Mouse (Mus musculus): ENCODE measurements around the gene Olfr1325. TPM values are rescaled to one million over a fixed set of nuclear protein-coding genes. Genes with fewer than 3 reads are reported as not detected.
"Not testable (repeated sequence)": the region's sequence is repeated elsewhere in the genome, so short reads cannot be mapped to it uniquely, and the experiment has no call there.

Gene Olfr1325
- not detected in 2 replicates for polyA plus RNA-seq (2014; fragmentation: Nextera tagmentation; extraction: Ambion mirVana)

DNA sequence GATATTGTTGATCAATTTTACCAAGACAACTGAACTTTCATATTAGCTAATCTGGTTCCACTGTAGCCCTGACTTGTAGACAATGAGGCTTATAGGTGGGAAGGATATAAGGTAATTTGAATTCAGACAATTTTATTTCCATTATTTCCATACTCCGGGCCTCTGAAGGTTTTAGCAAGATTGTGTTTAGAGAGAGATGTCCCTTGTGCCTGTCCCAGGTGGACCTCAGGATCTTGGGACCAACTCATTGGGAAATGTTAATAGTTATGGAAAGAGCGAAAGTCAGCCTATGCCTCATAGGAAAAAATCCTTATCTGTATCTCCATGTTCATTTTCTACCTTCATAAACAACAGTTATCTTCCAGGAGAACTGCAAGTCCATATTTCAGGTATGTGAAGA, at the start of gene Olfr1325:
Gene Olfr1325, plus strand, starts transcription at position 301 of the 400 bp plus-strand sequence.
- Histone ChIP-seq H3K4me2 (ENCODE audit: low read depth, low read length, severe bottlenecking) (no peak within 1 kb of the TSS), H3K9ac (ENCODE audit: low read length) (no peak within 1 kb of the TSS), H3K9me3 (ENCODE audit: control insufficient read depth, low read length) (no peaks in the 10 kb centered on the region), H3K27ac (ENCODE audit: low read depth, low read length) (no peak within 1 kb of the TSS), H3K4me1 (replicated peaks; ENCODE audit: control insufficient read depth, insufficient read depth, low read length) (no peaks in the 10 kb centered on the region), H3K4me3 (ENCODE audit: low read depth, low read length) (no peak within 1 kb of the TSS), H3K36me3 (ENCODE audit: control insufficient read depth, insufficient read depth, low read length) (no peaks in the 10 kb centered on the region), H3K27me3 (ENCODE audit: control insufficient read depth, insufficient read depth, low read length) (no peaks in the 10 kb centered on the region)
- WGBS, result 87% methylated on average over 2 of the region's 2 CpGs
- DNase-seq (ENCODE audit: low spot score), result no peak
- no peak for ATAC-seq (replicated peaks; ENCODE audit: low FRiP score)

DNA sequence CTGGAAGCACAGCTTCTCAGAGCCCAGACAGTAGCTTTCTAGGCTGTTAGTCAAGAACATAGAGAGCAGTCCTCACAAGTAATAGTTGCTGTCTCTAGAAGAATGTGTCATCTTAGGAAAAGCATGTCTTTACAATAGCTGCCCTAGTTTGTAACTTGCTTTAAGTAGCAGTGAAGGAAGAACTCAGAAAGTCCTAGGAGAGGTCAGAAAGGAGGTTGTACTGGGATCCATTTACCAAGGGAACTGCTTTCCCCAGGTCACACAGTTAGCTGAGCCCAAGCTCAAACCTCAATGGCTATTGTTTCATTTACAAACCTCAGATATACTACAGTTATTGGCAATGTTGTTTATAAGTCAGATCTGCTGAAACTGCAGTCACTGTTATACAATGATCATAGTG, 17.7 kb upstream of the Olfr1325 start, which contains the start of gene Olfr1326-ps1:
Gene Olfr1326-ps1, minus strand, starts transcription at position 101 of the 400 bp plus-strand sequence.
- ATAC-seq (replicated peaks; ENCODE audit: low FRiP score) (no peak), DNase-seq (ENCODE audit: low spot score) (no peak)
- H3K36me3 ChIP-seq (ENCODE audit: control insufficient read depth, insufficient read depth, low read length), result no peaks in the 10 kb centered on the region
- H3K27me3 ChIP-seq (ENCODE audit: control insufficient read depth, insufficient read depth, low read length), result no peaks in the 10 kb centered on the region
- no peak within 1 kb of the TSS for H3K4me3 ChIP-seq (ENCODE audit: low read depth, low read length)
- H3K9me3 ChIP-seq (ENCODE audit: control insufficient read depth, low read length), result no peaks in the 10 kb centered on the region
- H3K4me1 ChIP-seq (replicated peaks; ENCODE audit: control insufficient read depth, insufficient read depth, low read length), result no peaks in the 10 kb centered on the region
- no peak within 1 kb of the TSS for H3K9ac ChIP-seq (ENCODE audit: low read length)
- H3K4me2 ChIP-seq (ENCODE audit: low read depth, low read length, severe bottlenecking), result no peak within 1 kb of the TSS
- no peak within 1 kb of the TSS for H3K27ac ChIP-seq (ENCODE audit: low read depth, low read length)

DNA sequence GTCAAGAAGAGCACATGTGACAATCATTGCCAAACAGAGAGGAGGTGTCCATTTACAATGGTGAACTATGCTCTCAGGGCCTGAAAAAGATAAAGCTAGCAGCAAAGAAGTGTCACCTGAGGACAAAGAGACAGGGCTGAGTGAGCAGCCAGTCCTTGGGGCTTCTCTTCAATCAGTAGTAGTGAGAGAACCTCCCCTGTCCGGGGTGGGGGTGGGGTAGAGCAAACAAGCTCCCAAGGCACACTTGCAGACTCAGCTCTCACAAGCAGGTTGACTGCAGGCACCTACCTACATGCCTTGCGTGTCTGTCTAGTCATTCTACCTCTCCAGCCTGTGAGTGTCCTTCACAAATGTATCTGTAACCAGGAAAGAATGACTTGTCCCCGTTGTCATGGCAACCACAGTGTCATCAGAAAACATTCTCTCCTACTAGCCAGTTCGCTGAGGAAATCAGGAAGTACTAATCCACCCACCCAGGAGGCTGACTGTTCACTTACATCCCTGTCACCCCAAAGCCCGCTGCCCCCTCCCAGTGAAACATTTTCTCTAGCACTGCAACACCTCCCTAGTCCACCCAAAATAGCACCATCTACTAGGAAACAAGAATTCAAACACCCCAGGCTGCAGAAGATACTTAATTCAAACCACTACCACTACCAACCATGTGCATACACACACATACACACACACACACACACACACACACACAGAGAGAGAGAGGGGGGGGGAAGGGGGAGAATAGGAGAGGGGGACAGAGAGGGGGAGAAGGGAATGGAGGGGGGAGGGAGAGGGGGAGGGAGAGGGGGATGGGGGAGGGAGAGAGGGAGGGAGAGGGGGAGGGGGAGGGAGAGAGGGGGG, 53.2 kb downstream of the Olfr1325 start, which contains the start of gene Gm5640:
Gene Gm5640, minus strand, starts transcription at position 170 of the 858 bp plus-strand sequence.
- not testable (repeated sequence) for H3K9ac ChIP-seq (ENCODE audit: low read length); H3K27ac ChIP-seq (ENCODE audit: low read depth, low read length); H3K36me3 ChIP-seq (ENCODE audit: control insufficient read depth, insufficient read depth, low read length); H3K27me3 ChIP-seq (ENCODE audit: control insufficient read depth, insufficient read depth, low read length); H3K4me2 ChIP-seq (ENCODE audit: low read depth, low read length, severe bottlenecking); ATAC-seq (replicated peaks; ENCODE audit: low FRiP score); H3K4me1 ChIP-seq (replicated peaks; ENCODE audit: control insufficient read depth, insufficient read depth, low read length); H3K4me3 ChIP-seq (ENCODE audit: low read depth, low read length); DNase-seq (ENCODE audit: low spot score); H3K9me3 ChIP-seq (ENCODE audit: control insufficient read depth, low read length)
- WGBS, result 47% methylated on average over 3 of the region's 5 CpGs

DNA sequence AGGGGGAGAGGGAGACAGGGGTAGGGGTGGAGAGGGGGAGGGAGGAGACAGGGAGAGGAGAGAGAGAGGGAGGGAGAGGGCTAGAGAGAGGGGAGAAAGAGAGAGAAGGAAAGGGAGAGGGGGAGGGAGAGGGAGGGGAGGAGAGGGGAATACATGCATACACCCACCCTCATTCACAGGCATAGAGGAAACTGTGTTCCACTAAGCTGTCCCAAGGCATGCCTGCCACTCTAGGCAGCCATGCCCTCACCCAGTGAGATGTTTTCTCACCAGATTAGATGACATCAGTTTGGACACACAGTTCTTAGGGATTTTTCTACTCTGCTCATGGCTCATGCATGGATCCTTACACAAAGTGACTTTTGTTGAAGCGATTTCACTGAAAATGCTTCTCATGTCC, 53.9 kb downstream of the Olfr1325 start:
- WGBS, result no CpG with 5 or more reads among the region's 1 CpGs
- not testable (repeated sequence) for H3K36me3 ChIP-seq (ENCODE audit: control insufficient read depth, insufficient read depth, low read length); H3K9me3 ChIP-seq (ENCODE audit: control insufficient read depth, low read length); DNase-seq (ENCODE audit: low spot score); H3K4me3 ChIP-seq (ENCODE audit: low read depth, low read length); H3K27ac ChIP-seq (ENCODE audit: low read depth, low read length); ATAC-seq (replicated peaks; ENCODE audit: low FRiP score); H3K9ac ChIP-seq (ENCODE audit: low read length); H3K27me3 ChIP-seq (ENCODE audit: control insufficient read depth, insufficient read depth, low read length); H3K4me1 ChIP-seq (replicated peaks; ENCODE audit: control insufficient read depth, insufficient read depth, low read length); H3K4me2 ChIP-seq (ENCODE audit: low read depth, low read length, severe bottlenecking)

Other genes starting within 250 kb of the Olfr1325 start
- 118 and 121 TPM in 2 replicates for gene Lage3, start 239.1 kb upstream of the Olfr1325 start, polyA plus RNA-seq (2014; fragmentation: Nextera tagmentation; extraction: Ambion mirVana)
- gene Ubl4a, start 219.5 kb upstream of the Olfr1325 start, polyA plus RNA-seq (2014; fragmentation: Nextera tagmentation; extraction: Ambion mirVana), result 72.8 and 72.9 TPM in 2 replicates
- 8.6 and 9.9 TPM in 2 replicates for gene Slc10a3, start 219.3 kb upstream of the Olfr1325 start, polyA plus RNA-seq (2014; fragmentation: Nextera tagmentation; extraction: Ambion mirVana)
- 27.3 and 27.6 TPM in 2 replicates for gene Fam3a, start 199.4 kb upstream of the Olfr1325 start, polyA plus RNA-seq (2014; fragmentation: Nextera tagmentation; extraction: Ambion mirVana)
- gene Ikbkg, start 199.4 kb upstream of the Olfr1325 start, polyA plus RNA-seq (2014; fragmentation: Nextera tagmentation; extraction: Ambion mirVana), result 22.2 and 22.9 TPM in 2 replicates
- gene G6pdx, start 163.5 kb upstream of the Olfr1325 start, polyA plus RNA-seq (2014; fragmentation: Nextera tagmentation; extraction: Ambion mirVana), result 55.7 and 59.8 TPM in 2 replicates
- gene Gm6880, start 111.3 kb upstream of the Olfr1325 start, polyA plus RNA-seq (2014; fragmentation: Nextera tagmentation; extraction: Ambion mirVana), result not detected in 2 replicates
- gene Olfr1326-ps1, start 17.8 kb upstream of the Olfr1325 start, polyA plus RNA-seq (2014; fragmentation: Nextera tagmentation; extraction: Ambion mirVana), result not detected in 2 replicates
- gene Gm5640, start 53.0 kb downstream of the Olfr1325 start, polyA plus RNA-seq (2014; fragmentation: Nextera tagmentation; extraction: Ambion mirVana), result not detected in 2 replicates
- gene Gm6890, start 148.2 kb downstream of the Olfr1325 start, polyA plus RNA-seq (2014; fragmentation: Nextera tagmentation; extraction: Ambion mirVana), result not detected in 2 replicates
- 0.08 TPM in 1 of 2 replicates, not detected in the other for gene Gm5936, start 244.5 kb downstream of the Olfr1325 start, polyA plus RNA-seq (2014; fragmentation: Nextera tagmentation; extraction: Ambion mirVana)